Mouse (Mus musculus) frontal cortex, adult 2 months (tissue): ENCODE data around the gene Chmp1a. TPM values are rescaled to one million over a fixed set of nuclear protein-coding genes. Genes with fewer than 3 reads are reported as not detected.
A peak's percentile ranks its signal among the peaks of the same experiment; 100 is the strongest.
"Not testable (repeated sequence)": the region's sequence is repeated elsewhere in the genome, so short reads cannot be mapped to it uniquely, and the experiment has no call there.

Source experiments
- DNase-seq, 2 experiments: peaks; one replicate each; pipeline ENCODE4 v3.0.0; 2022; ENCODE audit warnings: low spot score in 1 of 2; ENCODE audit errors: extremely low spot score in 1 of 2
- polyA plus RNA-seq: library from polyadenylated mRNA; depleted of rRNA; stranded (reverse); fragments of >200 nt; gene quantifications from 2 replicates; pipeline ENCODE4 v1.2.3, GENCODE M21; 2012

Gene Chmp1a
- polyA plus RNA-seq, 1 experiment, result 130 TPM

- peak in 1 of 2 experiments; percentile 48 for DNase-seq
Observed at GRCm38 (mm10) chr8:123232553-123232952, 20.0 kb upstream of the Chmp1a start.

- DNase-seq, result peak in 1 of 2 experiments; percentile 40
Observed at GRCm38 (mm10) chr8:123231742-123232141, 19.2 kb upstream of the Chmp1a start.

GRCm38 (mm10) chr8:123230326-123230725 is 17.8 kb upstream of the Chmp1a start:
- not testable (repeated sequence) for DNase-seq

- peak in 1 of 2 experiments; percentile 49 for DNase-seq
Observed at GRCm38 (mm10) chr8:123228416-123228815, 15.9 kb upstream of the Chmp1a start.

DNA sequence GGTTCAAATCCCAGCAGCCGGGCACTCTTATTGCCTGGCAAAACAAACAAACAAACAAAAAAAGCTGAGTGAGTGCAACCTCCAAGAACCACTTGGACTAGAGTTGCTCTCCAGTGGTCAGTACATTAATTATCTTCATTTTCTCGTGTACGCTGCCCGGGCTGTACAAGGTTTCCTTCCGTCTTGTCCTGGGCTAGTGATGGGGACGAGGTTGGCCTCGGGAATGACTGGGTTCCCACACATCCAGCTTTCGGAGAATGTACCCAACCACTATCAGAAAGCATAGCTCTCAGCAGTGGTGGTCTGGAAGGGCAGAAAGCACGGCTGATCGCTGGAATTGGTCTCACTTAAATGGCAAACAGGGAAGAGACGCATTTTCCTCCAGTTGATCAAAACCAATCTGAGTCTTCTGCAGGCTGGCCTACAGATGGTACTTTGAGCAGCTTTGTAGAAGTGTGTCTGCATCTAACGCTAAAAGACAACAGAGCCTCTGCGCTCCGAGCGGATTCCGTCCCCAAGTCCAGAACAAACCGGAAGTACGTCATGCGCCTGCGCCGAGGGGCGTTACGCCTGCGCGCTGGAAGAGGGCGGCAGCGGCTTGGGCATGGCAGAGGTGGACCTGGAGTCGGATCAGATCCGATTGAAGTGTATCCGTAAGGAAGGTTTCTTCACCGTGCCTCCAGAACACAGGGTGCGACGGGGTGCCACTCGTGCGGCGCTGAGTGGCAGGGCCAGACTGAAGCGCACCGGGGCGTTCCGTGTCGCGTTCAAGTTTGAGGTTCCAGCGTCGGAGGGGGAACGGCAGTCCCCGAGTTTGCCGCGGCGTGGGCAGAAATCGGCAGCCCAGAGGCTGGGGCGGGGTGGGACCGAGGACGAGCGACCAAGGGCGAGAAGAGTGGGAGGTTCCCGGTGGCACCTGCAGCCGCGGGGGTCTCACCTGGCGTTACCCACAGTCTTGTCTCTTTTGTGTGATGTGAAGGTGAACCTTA is 12.0 kb upstream of the Chmp1a start, which contains the start of gene Cdk10:
TSS of gene Cdk10 (plus strand) at position 565 of the 989 bp plus-strand sequence.
- DNase-seq, result peak; percentile 85 to 97

- DNase-seq, result no peak
Observed at GRCm38 (mm10) chr8:123220917-123221316, 8.4 kb upstream of the Chmp1a start.

DNA sequence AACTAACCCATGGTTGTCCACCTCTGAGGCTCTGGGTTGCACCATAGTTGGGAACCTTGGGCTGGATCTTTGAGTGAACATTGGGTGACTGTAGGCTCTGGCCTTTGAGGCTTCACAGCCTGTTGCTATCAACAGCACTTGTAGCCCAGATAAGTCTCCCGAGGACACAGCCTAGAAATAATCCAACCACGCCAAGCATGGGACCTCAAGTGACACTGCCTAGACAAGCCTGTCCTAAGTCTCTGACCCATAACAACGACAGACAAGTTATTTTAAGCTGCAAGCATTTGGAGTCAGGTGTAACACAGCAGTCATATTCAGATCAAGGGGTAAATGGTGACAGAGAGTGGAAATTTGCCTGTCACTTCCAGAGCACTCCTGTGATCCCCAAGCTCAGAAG is 2.9 kb upstream of the Chmp1a start:
- DNase-seq, result no peak

DNA sequence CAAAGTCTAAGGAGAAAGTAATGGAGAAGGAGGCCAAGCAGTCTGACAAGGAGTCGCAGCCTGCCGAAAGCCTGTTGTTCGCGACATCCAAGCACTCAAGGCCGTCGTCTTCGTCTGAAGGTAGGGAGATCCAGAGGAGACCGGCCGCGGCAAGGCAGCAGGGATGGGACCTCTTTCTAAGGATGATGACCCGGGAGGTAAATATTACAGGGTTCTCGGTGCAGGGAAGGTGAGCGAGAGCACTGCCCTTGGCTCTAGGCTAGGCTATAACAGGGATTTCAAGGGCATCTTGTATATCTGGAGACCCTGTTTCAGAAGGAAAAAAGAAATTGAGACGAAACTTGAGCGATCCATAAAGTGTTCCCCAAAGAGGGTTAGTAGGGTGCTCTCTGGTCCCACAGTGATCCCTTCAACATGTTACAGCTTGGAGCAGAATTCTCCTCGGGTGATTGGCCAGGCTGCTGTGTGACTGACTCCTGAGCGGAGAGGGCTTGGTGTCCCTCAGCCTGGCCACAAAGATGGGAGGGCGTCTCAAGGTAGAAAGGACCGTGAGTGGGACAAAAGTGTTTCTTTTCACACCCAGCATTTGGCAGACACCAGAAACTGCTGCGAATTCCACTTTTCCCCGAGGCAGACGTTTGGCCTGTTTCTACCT is 682 bp upstream of the Chmp1a start:
- DNase-seq, result no peak

- no peak for DNase-seq
Observed at GRCm38 (mm10) chr8:123211876-123212275, 687 bp downstream of the Chmp1a start.

DNA sequence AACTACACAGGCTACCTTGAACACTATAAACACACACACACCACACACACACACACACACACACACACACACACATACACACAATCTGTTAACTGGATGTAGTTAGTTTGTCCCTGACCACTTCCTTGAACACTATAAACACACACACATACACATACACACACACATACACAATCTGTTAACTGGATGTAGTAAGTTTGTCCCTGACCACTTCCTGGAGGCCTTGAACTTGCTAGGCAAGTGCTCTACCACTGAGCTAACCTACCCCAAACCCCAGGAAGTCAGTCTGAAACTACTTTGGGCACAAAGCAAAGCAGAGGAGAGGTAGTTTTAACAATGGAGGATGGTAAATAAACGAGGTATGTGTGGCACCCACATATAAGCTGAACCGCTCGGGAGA is 9.0 kb downstream of the Chmp1a start:
- no peak for DNase-seq

- peak in 1 of 2 experiments; percentile 87 for DNase-seq
Observed at GRCm38 (mm10) chr8:123202288-123202687, 10.3 kb downstream of the Chmp1a start.

GRCm38 (mm10) chr8:123199864-123200263 is 12.7 kb downstream of the Chmp1a start:
- no peak for DNase-seq

- not testable (repeated sequence) for DNase-seq
Observed at GRCm38 (mm10) chr8:123197016-123197415, 15.5 kb downstream of the Chmp1a start.

DNA sequence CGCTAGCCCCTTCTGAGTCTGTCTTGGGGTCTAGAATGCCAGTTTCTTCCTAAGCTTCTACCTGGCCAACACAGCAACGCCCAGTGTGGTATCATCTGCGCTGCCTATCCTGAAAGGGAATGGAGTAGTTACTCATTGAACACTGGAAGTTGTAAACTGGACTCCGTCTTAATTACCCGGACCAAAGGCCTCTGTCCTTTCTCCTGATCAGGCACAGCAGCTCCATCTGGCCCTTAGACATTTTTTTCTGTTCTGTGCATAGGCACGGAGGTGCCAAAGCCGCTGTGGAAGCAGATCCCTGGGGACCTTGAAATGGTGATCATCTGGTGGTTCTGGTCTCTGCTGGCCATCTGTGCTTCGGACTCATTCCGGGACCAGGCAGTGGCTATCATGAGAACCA is 18.8 kb downstream of the Chmp1a start:
- no peak for DNase-seq

GRCm38 (mm10) chr8:123191908-123192307 is 20.7 kb downstream of the Chmp1a start:
- no peak for DNase-seq

DNA sequence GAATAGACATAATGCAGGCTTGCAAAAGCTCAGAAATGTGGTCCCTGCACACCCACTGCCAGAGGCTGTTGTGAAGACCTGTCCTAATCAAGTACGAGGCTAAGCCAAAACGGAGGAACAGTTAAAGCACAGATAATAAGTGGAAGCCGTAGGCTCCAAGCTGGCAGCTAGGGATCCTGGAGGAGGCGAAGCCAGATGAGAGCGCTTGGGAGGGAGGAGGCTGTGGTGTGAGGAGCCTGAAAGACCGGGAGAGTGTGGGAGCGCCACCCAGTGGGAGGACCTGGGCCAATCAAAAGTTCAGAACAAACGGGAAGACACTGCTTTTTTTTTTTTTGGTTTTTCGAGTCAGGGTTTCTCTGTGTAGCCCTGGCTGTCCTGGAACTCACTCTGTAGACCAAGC is 21.9 kb downstream of the Chmp1a start:
- DNase-seq, result peak; percentile 46 to 89

GRCm38 (mm10) chr8:123188841-123189240 is 23.7 kb downstream of the Chmp1a start:
- DNase-seq, result no peak

GRCm38 (mm10) chr8:123188006-123188405 is 24.6 kb downstream of the Chmp1a start:
- no peak for DNase-seq

- DNase-seq, result no peak
Observed at GRCm38 (mm10) chr8:123185566-123186409, 26.8 kb downstream of the Chmp1a start, which contains the start of gene Dpep1. Gene Dpep1, plus strand, starts transcription at chr8:123186242.

DNA sequence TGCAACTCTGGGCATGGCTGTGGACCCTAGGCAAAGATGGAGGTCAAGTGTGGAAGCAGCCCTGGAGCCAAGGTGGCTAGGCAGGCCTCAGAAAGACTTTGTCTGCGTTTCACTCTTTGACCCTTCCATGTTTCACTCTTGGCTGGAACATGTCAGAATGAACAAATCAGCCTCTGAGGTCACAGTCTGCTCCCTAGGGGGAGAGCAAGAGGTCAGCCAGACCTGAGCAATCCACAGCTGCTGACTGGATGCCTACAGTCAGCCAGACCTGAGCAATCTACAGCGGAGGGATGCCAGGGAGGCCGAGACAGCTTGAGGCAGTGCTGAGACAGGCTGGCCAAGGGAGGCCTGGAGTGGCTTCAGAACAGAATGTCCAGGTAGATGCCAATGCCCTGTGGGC is 31.2 kb downstream of the Chmp1a start:
- DNase-seq, result no peak
